Mouse (Mus musculus) hindbrain, embryonic 13.5 days (tissue): ENCODE data around the gene Hoxa2. TPM values are rescaled to one million over a fixed set of nuclear protein-coding genes. Genes with fewer than 3 reads are reported as not detected.

Experiments
- ATAC-seq: fragments of 200-750 bp; cut with Nextera tagmentation; 2 replicates; pipeline ENCODE4 v1.8.0; 2017; ENCODE audit warnings: moderate TSS enrichment; ENCODE audit not compliant: low FRiP score
- H3K27ac ChIP-seq: fragments of 300-500 bp; sonication (generic); 2 replicates; pipeline ENCODE4 v1.5.1; 2015; ENCODE audit warnings: inconsistent platforms, mild to moderate bottlenecking, moderate library complexity
- H3K27me3 ChIP-seq: fragments of 300-500 bp; sonication (generic); 2 replicates; pipeline ENCODE4 v1.6.1; 2015; ENCODE audit warnings: mild to moderate bottlenecking, inconsistent platforms
- H3K36me3 ChIP-seq: fragments of 300-500 bp; sonication (generic); 2 replicates; pipeline ENCODE4 v1.6.1; 2015; ENCODE audit warnings: mild to moderate bottlenecking, inconsistent platforms
- H3K4me1 ChIP-seq: fragments of 300-500 bp; sonication (generic); replicated peaks from 2 replicates; pipeline ENCODE4 v1.6.1; 2015; ENCODE audit warnings: inconsistent platforms
- H3K4me2 ChIP-seq: fragments of 300-500 bp; sonication (generic); 2 replicates; pipeline ENCODE4 v1.6.1; 2015; ENCODE audit warnings: inconsistent platforms, mild to moderate bottlenecking, moderate library complexity
- H3K4me3 ChIP-seq: fragments of 300-500 bp; sonication (generic); 2 replicates; pipeline ENCODE4 v1.5.1; 2015; ENCODE audit warnings: mild to moderate bottlenecking, inconsistent platforms
- H3K9ac ChIP-seq: fragments of 300-500 bp; sonication (generic); 2 replicates; pipeline ENCODE4 v1.6.1; 2015; ENCODE audit warnings: mild to moderate bottlenecking, inconsistent platforms
- H3K9me3 ChIP-seq: fragments of 300-500 bp; sonication (generic); 2 replicates; pipeline ENCODE4 v1.6.1; 2016; ENCODE audit warnings: inconsistent platforms
- WGBS: fragments of 180-500 bp; shearing (Covaris S2); methylation state at CpG from one replicate; pipeline ENCODE4 v1.1.7; 2015; 5-methylcytosine and 5-hydroxymethylcytosine counted together
- polyA plus RNA-seq: library from polyadenylated mRNA; unstranded; fragments of >200 nt; fragmentation: Nextera tagmentation; extraction: Ambion mirVana; gene quantifications from 2 replicates; pipeline ENCODE4 v1.2.1, GENCODE M21; 2015

Gene Hoxa2
- polyA plus RNA-seq, 1 experiment from 2014 or later, result 40.2 TPM

DNA sequence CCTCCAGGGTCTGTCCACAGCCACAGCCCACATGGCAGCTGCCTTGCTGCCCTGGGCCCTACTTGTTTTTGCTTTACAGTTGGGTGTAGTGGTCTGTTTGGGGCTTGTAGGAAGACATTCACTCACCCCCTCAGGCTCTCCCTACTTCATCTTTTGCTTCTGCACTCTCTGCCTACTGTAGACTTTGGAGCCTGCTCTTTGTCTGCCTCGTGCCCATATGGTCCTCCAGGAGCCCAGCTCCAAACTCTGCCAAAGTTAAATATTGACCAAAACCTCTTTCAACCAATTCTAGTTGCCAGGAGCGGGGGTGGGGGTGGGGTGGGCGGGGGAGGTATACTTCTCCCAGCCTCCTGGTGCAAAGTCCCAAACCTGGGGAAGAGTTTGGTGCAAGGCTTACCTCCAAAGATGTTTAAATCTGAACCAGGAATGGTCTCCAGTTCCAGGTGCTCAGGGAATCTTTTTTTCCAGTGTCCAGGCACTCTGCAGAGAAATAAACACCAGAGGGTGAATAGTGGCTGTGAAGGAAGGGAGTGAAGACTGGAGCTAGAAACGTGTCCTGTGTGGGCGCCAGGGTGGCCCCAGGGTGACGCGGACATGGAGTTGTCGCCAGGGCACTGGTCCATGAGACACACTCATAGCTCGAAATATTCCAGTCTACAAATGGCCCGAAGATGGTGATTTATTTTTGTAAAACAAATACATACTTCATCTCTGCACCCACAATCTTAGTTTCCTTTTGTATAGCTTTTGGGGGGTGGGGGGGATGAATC is 18.9 kb upstream of the Hoxa2 start:
- peak overlapping the region; percentile 71 for H3K9ac ChIP-seq
- no peaks in the 10 kb centered on the region for H3K36me3 ChIP-seq
- H3K9me3 ChIP-seq, result no peaks in the 10 kb centered on the region
- peak overlapping the region; percentile 99 for H3K27ac ChIP-seq
- 11% methylated on average over 10 of the region's 10 CpGs for WGBS
- H3K27me3 ChIP-seq, result peaks cover 97% of the 10 kb centered on the region
- peak overlapping the region; percentile 70 for H3K4me3 ChIP-seq
- H3K4me1 ChIP-seq, result peaks cover 70% of the 10 kb centered on the region
- H3K4me2 ChIP-seq, result peak overlapping the region; percentile 88
- no peak for ATAC-seq

DNA sequence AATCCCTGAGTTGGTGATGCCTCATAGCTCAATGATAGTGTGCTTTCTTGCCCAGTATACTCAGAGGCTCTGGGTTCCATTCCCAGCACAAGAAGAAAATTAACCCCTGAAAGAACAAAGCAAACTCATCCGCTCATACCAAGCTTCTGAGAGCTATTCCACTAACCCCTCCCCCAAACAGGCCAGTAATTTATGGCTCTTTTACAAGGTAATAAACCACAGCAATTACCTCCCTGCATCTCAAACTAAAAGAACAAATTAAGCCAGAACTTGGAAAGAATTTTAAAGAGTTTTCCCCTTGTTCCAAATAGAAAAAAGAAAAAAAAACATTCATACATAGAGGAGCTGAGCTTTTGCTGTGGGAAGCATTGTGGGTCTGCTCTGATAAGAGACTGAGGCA is 18.2 kb upstream of the Hoxa2 start:
- peak overlapping the region; percentile 99 for H3K27ac ChIP-seq
- H3K4me1 ChIP-seq, result peaks cover 64% of the 10 kb centered on the region
- H3K27me3 ChIP-seq, result peaks cover 91% of the 10 kb centered on the region
- H3K9ac ChIP-seq, result peak overlapping the region; percentile 97
- H3K36me3 ChIP-seq, result no peaks in the 10 kb centered on the region
- no peaks in the 10 kb centered on the region for H3K9me3 ChIP-seq
- H3K4me3 ChIP-seq, result peak overlapping the region; percentile 70
- ATAC-seq, result no peak
- peak overlapping the region; percentile 88 for H3K4me2 ChIP-seq
- 18% methylated on average over 1 of the region's 1 CpGs for WGBS

DNA sequence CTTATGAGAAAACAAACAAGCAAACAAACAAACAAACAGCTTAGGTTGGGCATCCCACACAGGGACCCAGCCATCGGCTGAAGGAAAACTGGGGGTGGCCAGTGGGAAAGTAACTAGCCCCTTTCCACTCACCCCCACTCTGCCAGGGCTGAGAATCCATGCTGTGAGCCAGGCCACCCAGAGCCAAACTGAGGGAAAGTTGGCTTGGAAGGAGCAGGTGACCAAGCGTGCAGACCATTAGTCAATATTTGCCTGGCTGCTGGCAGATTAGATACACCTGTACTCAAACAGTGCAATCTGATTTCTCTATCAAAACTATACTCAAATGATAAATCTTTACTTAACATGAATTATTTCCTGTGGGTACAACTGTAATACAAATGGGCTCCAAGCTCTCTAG is 17.4 kb upstream of the Hoxa2 start:
- peak overlapping the region; percentile 70 for H3K4me3 ChIP-seq
- no peak for ATAC-seq
- peak overlapping the region; percentile 88 for H3K4me2 ChIP-seq
- no peaks in the 10 kb centered on the region for H3K9me3 ChIP-seq
- peak overlapping the region; percentile 97 for H3K9ac ChIP-seq
- H3K36me3 ChIP-seq, result no peaks in the 10 kb centered on the region
- 21% methylated on average over 2 of the region's 2 CpGs for whole genome bisulfite sequencing
- peak overlapping the region; percentile 99 for H3K27ac ChIP-seq
- H3K27me3 ChIP-seq, result peaks cover 84% of the 10 kb centered on the region
- peaks cover 58% of the 10 kb centered on the region for H3K4me1 ChIP-seq

DNA sequence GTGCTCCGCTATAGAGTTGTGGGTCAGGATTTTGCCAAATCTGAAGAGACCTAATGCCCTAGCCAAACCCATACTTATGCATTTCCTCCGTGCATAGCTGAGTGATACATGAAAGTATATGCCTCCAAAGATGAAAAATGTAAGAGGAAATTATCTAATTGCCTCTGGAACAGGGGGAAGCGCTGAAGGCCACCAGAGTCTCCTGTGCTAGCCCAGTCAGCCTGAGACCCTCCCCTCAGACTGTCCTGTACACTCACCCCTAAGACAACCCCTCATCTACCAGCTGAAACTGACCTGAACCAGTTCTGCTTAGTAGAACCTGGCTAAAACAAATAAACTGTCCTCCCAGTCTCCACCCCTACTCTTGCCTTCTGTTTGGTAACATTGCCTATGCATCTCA is 16.1 kb upstream of the Hoxa2 start:
- 5% methylated on average over 3 of the region's 3 CpGs for WGBS
- Histone ChIP-seq H3K4me3 (peak overlapping the region; percentile 70), H3K27me3 (peaks cover 71% of the 10 kb centered on the region), H3K9me3 (no peaks in the 10 kb centered on the region), H3K4me2 (peak overlapping the region; percentile 88), H3K9ac (peak overlapping the region; percentile 97), H3K4me1 (peaks cover 52% of the 10 kb centered on the region), H3K36me3 (no peaks in the 10 kb centered on the region), H3K27ac (peak overlapping the region; percentile 99)
- ATAC-seq, result no peak

DNA sequence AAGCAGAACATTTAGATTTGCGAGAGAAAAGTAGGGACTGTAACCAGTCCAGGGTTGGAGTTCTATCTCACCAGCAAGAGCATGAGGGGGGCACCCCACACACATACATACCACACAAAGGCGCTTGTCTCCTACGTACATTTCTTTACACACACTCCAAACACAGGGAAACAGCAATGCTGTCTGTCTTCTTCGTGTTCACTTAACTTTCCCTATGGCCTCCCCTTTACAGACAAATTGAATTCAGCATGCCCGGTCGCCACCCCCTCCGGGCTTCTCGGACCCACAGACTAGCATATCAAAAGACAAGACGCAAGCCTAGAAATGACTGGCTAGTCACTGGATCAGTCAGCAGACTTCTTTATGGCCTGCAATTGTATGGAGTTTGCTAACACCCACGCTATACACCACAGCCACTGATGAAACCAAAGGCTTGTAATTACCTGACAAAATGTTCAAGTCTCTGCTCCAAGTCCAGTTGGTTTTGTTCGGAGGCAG is 15.6 kb upstream of the Hoxa2 start:
- H3K4me3 ChIP-seq, result peak overlapping the region; percentile 70
- no peak for ATAC-seq
- peak overlapping the region; percentile 88 for H3K4me2 ChIP-seq
- H3K9me3 ChIP-seq, result no peaks in the 10 kb centered on the region
- peaks cover 66% of the 10 kb centered on the region for H3K27me3 ChIP-seq
- no peaks in the 10 kb centered on the region for H3K36me3 ChIP-seq
- under 1% methylated on average over 11 of the region's 11 CpGs for WGBS
- H3K27ac ChIP-seq, result peak overlapping the region; percentile 99
- peak overlapping the region; percentile 97 for H3K9ac ChIP-seq
- H3K4me1 ChIP-seq, result peaks cover 48% of the 10 kb centered on the region

DNA sequence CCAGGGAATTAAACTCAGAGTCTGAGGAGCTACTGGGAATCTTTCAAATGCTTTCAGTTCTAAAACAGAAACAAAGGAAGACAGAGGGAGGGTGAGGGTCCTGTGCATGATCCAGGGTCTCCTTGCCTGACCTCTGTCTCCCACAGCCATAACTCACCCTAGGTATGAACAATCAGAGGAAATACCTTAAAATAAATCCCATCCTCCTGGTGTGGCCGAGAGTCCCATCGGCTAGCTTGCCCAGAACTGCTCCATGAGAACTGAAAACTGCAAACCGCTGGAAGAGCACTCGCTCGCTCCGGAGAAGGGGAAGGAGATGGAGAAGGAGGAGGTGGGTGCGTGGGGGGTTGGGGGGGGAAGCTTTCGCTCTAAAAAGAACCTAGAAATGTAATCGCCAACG is 15.1 kb upstream of the Hoxa2 start:
- peak overlapping the region; percentile 88 for H3K4me2 ChIP-seq
- H3K9ac ChIP-seq, result peak overlapping the region; percentile 97
- H3K36me3 ChIP-seq, result no peaks in the 10 kb centered on the region
- WGBS, result 2% methylated on average over 10 of the region's 10 CpGs
- peak overlapping the region; percentile 99 for H3K27ac ChIP-seq
- H3K27me3 ChIP-seq, result peaks cover 61% of the 10 kb centered on the region
- no peaks in the 10 kb centered on the region for H3K9me3 ChIP-seq
- peak overlapping the region; percentile 70 for H3K4me3 ChIP-seq
- no peak for ATAC-seq
- H3K4me1 ChIP-seq, result peaks cover 43% of the 10 kb centered on the region

DNA sequence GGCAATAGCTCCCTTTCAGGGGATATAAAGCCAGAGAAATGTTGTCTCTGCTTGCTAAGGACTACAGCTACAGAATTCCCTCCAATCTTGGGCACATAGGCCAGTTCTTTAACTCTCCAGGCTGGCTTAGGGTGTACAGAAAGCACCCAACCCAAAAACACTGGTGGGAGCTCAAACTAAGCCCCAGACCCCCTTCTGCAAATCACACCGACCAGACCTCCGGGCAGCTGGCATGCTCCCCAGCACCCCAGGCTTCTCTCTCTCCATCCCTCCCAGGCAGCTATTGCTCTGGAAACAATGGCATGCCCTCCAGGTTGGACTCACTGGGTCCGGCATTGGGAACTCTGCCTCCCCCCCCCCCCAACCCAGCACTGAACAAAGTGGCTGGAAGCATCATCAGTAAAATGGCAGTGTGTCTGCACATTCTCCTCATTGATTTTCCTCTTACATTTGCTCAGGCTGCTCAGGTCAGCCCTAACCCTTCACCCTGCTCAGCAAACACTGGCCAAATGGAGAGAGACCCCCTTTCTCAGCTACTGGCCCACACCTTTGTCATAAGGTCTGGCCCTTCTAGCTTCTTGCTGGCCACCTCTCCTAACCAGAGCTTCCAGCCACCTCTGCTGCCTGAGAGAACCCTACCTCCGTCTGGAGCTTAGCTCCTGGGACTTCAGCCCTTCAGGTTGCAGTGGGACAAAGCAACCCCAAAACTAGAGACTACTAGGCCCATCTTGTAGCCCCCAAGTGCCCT is 14.5 kb upstream of the Hoxa2 start:
- Histone ChIP-seq H3K4me3 (peak overlapping the region; percentile 70), H3K4me2 (peak overlapping the region; percentile 88), H3K27ac (peak overlapping the region; percentile 99), H3K9me3 (no peaks in the 10 kb centered on the region), H3K27me3 (peaks cover 55% of the 10 kb centered on the region), H3K4me1 (peaks cover 37% of the 10 kb centered on the region), H3K36me3 (no peaks in the 10 kb centered on the region), H3K9ac (peak overlapping the region; percentile 97)
- ATAC-seq, result 0 out of 2 replicates have a peak, but pooled peaks have one; percentile 5
- WGBS, result 1% methylated on average over 4 of the region's 4 CpGs

DNA sequence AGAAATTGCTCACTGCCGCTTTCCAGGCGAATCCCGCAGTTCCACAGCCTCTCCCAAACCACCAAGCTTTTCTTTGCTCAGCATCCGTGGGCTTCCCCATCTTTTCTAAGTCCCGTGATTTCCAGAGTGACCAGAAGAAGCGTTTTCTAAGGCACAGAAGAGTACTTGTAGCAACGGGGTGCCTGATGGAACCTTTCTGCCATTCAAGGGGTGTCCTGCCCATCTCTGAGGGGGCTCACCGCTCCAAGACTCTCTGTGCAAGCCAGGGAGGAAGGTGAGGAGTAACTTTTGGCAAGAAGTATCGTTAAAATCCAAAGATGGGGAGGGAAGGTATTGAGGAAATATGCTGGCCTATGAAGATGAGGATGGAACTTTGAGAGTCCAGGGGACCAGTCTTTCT is 13.2 kb upstream of the Hoxa2 start:
- 2% methylated on average over 9 of the region's 9 CpGs for WGBS
- Histone ChIP-seq H3K4me2 (peak overlapping the region; percentile 88), H3K36me3 (no peaks in the 10 kb centered on the region), H3K4me1 (peaks cover 32% of the 10 kb centered on the region), H3K9me3 (no peaks in the 10 kb centered on the region), H3K27ac (peak overlapping the region; percentile 99), H3K4me3 (peak overlapping the region; percentile 70), H3K9ac (peak overlapping the region; percentile 97), H3K27me3 (peaks cover 53% of the 10 kb centered on the region)
- ATAC-seq, result no peak

DNA sequence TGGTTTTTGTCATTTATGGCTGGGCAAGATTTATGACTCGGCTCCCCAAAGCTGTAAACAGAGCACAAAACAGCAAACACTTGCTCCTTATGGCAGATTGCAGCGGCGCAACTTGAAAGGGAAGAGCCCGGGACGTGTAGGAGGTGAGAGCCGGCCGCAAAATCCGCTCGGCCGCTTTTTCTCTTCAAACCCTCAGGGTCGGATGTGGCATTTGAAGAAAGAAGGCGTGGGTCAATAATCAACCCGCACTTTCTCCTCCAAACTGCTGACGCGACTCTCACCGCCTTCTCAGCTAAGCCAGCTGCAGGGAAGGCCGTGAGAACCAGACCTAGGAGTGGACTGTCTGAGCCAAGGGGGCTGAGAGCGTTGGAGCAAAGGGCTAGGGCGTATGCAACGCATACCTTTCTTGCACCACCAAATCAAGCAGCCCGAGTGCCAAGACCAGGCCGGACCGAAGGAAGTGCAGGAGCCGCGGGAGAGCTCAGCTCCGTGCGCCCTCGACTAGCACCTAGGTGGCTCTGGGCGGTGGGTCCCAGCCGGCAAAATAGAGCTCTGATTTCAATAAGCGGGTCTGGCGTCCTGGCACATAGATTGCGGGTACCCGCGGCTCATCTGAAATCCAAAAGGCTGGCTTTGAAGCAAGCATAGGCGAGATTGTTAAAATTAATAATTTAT is 12.6 kb upstream of the Hoxa2 start, which contains the start of gene 5730596B20Rik:
TSS of gene 5730596B20Rik (plus strand) at position 438 of the 675 bp plus-strand sequence.
- Histone ChIP-seq H3K9me3 (no peaks in the 10 kb centered on the region), H3K4me3 (peak within 1 kb of the TSS; percentile 70), H3K36me3 (no peaks in the 10 kb centered on the region), H3K27ac (peak within 1 kb of the TSS; percentile 99), H3K4me1 (peaks cover 34% of the 10 kb centered on the region), H3K4me2 (peak within 1 kb of the TSS; percentile 88), H3K27me3 (peaks cover 52% of the 10 kb centered on the region), H3K9ac (peak within 1 kb of the TSS; percentile 97)
- no peak for ATAC-seq
- WGBS, result under 1% methylated on average over 36 of the region's 36 CpGs

DNA sequence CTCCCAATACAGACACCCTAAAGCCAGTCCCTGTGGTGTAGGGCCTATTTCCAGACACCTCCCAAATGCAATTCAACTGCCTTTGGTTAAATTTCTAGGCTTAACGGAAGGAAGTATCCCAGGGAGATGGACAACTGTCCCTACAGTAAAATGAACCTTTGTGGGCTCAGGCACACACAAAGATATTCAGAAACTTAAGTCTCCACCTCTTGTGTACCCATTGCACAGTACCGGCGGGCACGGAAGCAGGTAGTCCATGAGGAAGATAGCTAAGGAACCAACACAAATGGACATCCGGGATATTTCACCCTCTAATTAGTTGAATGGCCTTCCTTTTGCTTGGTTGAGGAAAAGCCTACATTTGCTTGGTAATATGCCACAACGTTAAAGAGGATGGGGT is 11.8 kb upstream of the Hoxa2 start:
- WGBS, result under 1% methylated on average over 6 of the region's 6 CpGs
- H3K4me2 ChIP-seq, result peak overlapping the region; percentile 88
- peaks cover 34% of the 10 kb centered on the region for H3K4me1 ChIP-seq
- peaks cover 48% of the 10 kb centered on the region for H3K27me3 ChIP-seq
- ATAC-seq, result no peak
- no peaks in the 10 kb centered on the region for H3K36me3 ChIP-seq
- no peaks in the 10 kb centered on the region for H3K9me3 ChIP-seq
- peak overlapping the region; percentile 97 for H3K9ac ChIP-seq
- H3K4me3 ChIP-seq, result peak overlapping the region; percentile 70
- H3K27ac ChIP-seq, result peak overlapping the region; percentile 99

DNA sequence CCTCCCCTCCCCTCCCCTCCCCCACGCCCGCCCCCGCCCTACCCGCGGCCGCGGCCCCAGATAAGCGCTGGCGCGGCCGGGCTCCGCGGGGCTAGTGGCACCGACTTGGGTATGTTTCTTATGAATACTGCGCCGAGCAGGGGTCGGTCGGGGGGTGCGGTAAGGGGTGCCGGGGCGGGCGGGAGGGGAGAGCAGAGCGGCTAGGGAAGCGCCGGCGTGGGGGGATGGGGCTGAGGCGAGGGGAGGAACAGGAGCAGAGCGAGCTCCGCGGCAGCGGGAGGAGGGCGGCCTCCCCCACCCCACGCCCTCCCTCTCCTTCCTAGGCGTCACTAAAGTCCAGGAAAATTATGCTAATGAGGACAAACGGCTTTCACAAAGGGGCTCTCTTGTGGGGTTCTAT is 11.2 kb upstream of the Hoxa2 start:
- peaks cover 34% of the 10 kb centered on the region for H3K4me1 ChIP-seq
- H3K4me3 ChIP-seq, result peak overlapping the region; percentile 70
- ATAC-seq, result peak; percentile 62
- peak overlapping the region; percentile 97 for H3K9ac ChIP-seq
- H3K27me3 ChIP-seq, result peaks cover 48% of the 10 kb centered on the region
- peak overlapping the region; percentile 88 for H3K4me2 ChIP-seq
- H3K27ac ChIP-seq, result peak overlapping the region; percentile 99
- WGBS, result under 1% methylated on average over 19 of the region's 35 CpGs
- H3K36me3 ChIP-seq, result no peaks in the 10 kb centered on the region; the same call in 1 of the 2 replicates
- no peaks in the 10 kb centered on the region for H3K9me3 ChIP-seq
